Mouse (Mus musculus): ENCODE results near the gene Fam129c.

DNA sequence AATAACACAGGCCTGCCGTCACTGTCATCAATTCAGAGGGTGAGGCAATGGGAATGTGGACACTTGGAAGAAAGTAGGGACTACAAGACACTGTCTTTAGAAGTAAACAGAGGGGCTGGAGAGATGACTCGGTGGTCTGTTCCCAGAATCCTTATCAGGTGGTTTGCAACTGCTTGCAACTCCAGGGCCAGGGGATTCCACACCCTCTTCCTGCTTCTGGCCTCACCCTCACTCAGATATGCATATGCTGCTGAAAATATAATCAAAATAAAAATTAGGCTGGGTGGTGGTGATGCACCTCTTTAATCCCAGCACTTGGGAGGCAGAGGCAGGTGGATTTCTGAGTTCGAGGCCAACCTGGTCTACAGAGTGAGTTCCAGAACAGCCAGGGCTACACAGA, 37.4 kb upstream of the Fam129c start:
- TF ChIP-seq POLR2A (IDR thresholded peaks at IDR 0.05; ENCODE audit: borderline replicate concordance, extremely low read depth, insufficient read depth, insufficient read length, poor library complexity, severe bottlenecking) (no peak), CTCF (IDR thresholded peaks at IDR 0.05; ENCODE audit: borderline replicate concordance, extremely low read depth, insufficient read depth, insufficient read length) (no peak)

All from brain, embryonic 14.5 days (tissue).